Mouse (Mus musculus) lung, postnatal 0 days (tissue): ENCODE measurements at regions not wholly inside any gene's neighbourhood (a gene's known extent, or its start where the extent isn't known, plus 50 kb on each side); places are given as distances from the start of the nearest gene placed in this dataset.

Experiments used
- CTCF ChIP-seq: IDR thresholded peaks from 2 replicates; pipeline ENCODE4 v1.5.1; 2016; ENCODE audit warnings: antibody characterized with exemption, mild to moderate bottlenecking
- EP300 ChIP-seq: IDR thresholded peaks from 2 replicates; pipeline ENCODE4 v1.6.1; 2016; ENCODE audit warnings: antibody characterized with exemption, mild to moderate bottlenecking, control low read depth

- TF ChIP-seq CTCF (no peak), EP300 (no peak)
Observed at GRCm38 (mm10) chr17:51408367-51408766, 229.2 kb upstream of the Tbc1d5 start.
